Mouse (Mus musculus) intestine, embryonic 16.5 days (tissue): ENCODE measurements around the gene Elavl1. TPM values are rescaled to one million over a fixed set of nuclear protein-coding genes. Genes with fewer than 3 reads are reported as not detected.

Experiments used
- ATAC-seq: fragments of 200-750 bp; cut with Nextera tagmentation; 2 replicates; pipeline ENCODE4 v1.8.0; 2017; ENCODE audit warnings: moderate TSS enrichment, moderate library complexity
- H3K27ac ChIP-seq: fragments of 300-500 bp; sonication (generic); 2 replicates; pipeline ENCODE4 v1.5.1; 2014; ENCODE audit warnings: mild to moderate bottlenecking, low read length
- H3K27me3 ChIP-seq: fragments of 300-500 bp; sonication (generic); replicated peaks from 2 replicates; pipeline ENCODE4 v1.6.1; 2014; ENCODE audit warnings: low read length, control low read depth, mixed read lengths; ENCODE audit not compliant: control insufficient read depth, insufficient read depth
- H3K36me3 ChIP-seq: fragments of 300-500 bp; sonication (generic); 2 replicates; pipeline ENCODE4 v1.6.1; 2014; ENCODE audit warnings: low read length, control low read depth; ENCODE audit not compliant: control insufficient read depth, insufficient read depth
- H3K4me1 ChIP-seq: fragments of 300-500 bp; sonication (generic); 2 replicates; pipeline ENCODE4 v1.6.1; 2014; ENCODE audit warnings: low read length, control low read depth, mixed read lengths; ENCODE audit not compliant: control insufficient read depth, insufficient read depth
- H3K4me2 ChIP-seq: fragments of 300-500 bp; sonication (generic); 2 replicates; pipeline ENCODE4 v1.6.1; 2014; ENCODE audit warnings: low read depth, low read length, control low read depth
- H3K4me3 ChIP-seq: fragments of 300-500 bp; sonication (generic); 2 replicates; pipeline ENCODE4 v1.5.1; 2014; ENCODE audit warnings: mild to moderate bottlenecking, low read length
- H3K9ac ChIP-seq: fragments of 300-500 bp; sonication (generic); 2 replicates; pipeline ENCODE4 v1.6.1; 2014; ENCODE audit warnings: low read depth, low read length
- H3K9me3 ChIP-seq: fragments of 300-500 bp; sonication (generic); 2 replicates; pipeline ENCODE4 v1.6.1; 2016; ENCODE audit warnings: low read length, control low read depth; ENCODE audit not compliant: control insufficient read depth
- WGBS: fragments of 180-500 bp; shearing (Covaris S2); extraction: QIAGEN DNeasy Blood & Tissue Kit; methylation state at CpG from one replicate; pipeline ENCODE4 v1.1.7; 2014; 5-methylcytosine and 5-hydroxymethylcytosine counted together
- polyA plus RNA-seq: library from polyadenylated mRNA; unstranded; fragments of >200 nt; fragmentation: Nextera tagmentation; extraction: Ambion mirVana; gene quantifications from 2 replicates; pipeline ENCODE4 v1.2.1, GENCODE M21; 2015

Gene Elavl1
- polyA plus RNA-seq, 1 experiment from 2014 or later = 177 TPM

GRCm38 (mm10) chr8:4318124-4318523, 7.1 kb downstream of the Elavl1 start:
- H3K9me3 ChIP-seq = no peaks in the 10 kb centered on the region
- H3K27ac ChIP-seq = no peak overlapping the region
- H3K9ac ChIP-seq = no peak overlapping the region
- H3K36me3 ChIP-seq = no peaks in the 10 kb centered on the region; the same call in 1 of the 2 replicates
- no peak for ATAC-seq
- 88% methylated on average over 5 of the region's 5 CpGs for whole genome bisulfite sequencing
- peaks cover 31% of the 10 kb centered on the region for H3K4me1 ChIP-seq
- no peak overlapping the region for H3K4me3 ChIP-seq
- no peak overlapping the region for H3K4me2 ChIP-seq
- H3K27me3 ChIP-seq = no peaks in the 10 kb centered on the region

- ATAC-seq = no peak
- peaks cover 11% of the 10 kb centered on the region; the same call in 1 of the 2 replicates for H3K4me1 ChIP-seq
- H3K36me3 ChIP-seq = peaks cover 8% of the 10 kb centered on the region
- no peaks in the 10 kb centered on the region for H3K27me3 ChIP-seq
- no peaks in the 10 kb centered on the region for H3K9me3 ChIP-seq
- no peak overlapping the region for H3K9ac ChIP-seq
- WGBS = 85% methylated on average over 3 of the region's 3 CpGs
- H3K4me2 ChIP-seq = no peak overlapping the region
- H3K4me3 ChIP-seq = no peak overlapping the region
- no peak overlapping the region for H3K27ac ChIP-seq
Measured at GRCm38 (mm10) chr8:4314852-4315251, 10.4 kb downstream of the Elavl1 start.

- no peak overlapping the region for H3K4me2 ChIP-seq
- no peaks in the 10 kb centered on the region for H3K27me3 ChIP-seq
- no peak for ATAC-seq
- H3K27ac ChIP-seq = no peak overlapping the region
- peaks cover 11% of the 10 kb centered on the region for H3K36me3 ChIP-seq
- no peak overlapping the region for H3K9ac ChIP-seq
- H3K4me3 ChIP-seq = no peak overlapping the region
- H3K4me1 ChIP-seq = no peaks in the 10 kb centered on the region
- no peaks in the 10 kb centered on the region for H3K9me3 ChIP-seq
- 70% methylated on average over 3 of the region's 3 CpGs for WGBS
Measured at GRCm38 (mm10) chr8:4313254-4314124, 11.7 kb downstream of the Elavl1 start.

GRCm38 (mm10) chr8:4312104-4312503, 13.1 kb downstream of the Elavl1 start:
- Histone ChIP-seq H3K27me3 (no peaks in the 10 kb centered on the region), H3K9ac (no peak overlapping the region), H3K4me3 (no peak overlapping the region), H3K27ac (no peak overlapping the region), H3K36me3 (peaks cover 13% of the 10 kb centered on the region), H3K4me2 (no peak overlapping the region), H3K9me3 (no peaks in the 10 kb centered on the region), H3K4me1 (no peaks in the 10 kb centered on the region)
- no peak for ATAC-seq

GRCm38 (mm10) chr8:4305838-4306237, 19.4 kb downstream of the Elavl1 start:
- Histone ChIP-seq H3K4me1 (no peaks in the 10 kb centered on the region), H3K36me3 (peaks cover 33% of the 10 kb centered on the region), H3K4me3 (no peak overlapping the region), H3K9me3 (no peaks in the 10 kb centered on the region), H3K9ac (no peak overlapping the region), H3K27ac (no peak overlapping the region), H3K27me3 (no peaks in the 10 kb centered on the region), H3K4me2 (no peak overlapping the region)
- no peak for ATAC-seq
- 94% methylated on average over 2 of the region's 2 CpGs for WGBS

GRCm38 (mm10) chr8:4304124-4304547, 21.1 kb downstream of the Elavl1 start:
- Histone ChIP-seq H3K36me3 (peaks cover 42% of the 10 kb centered on the region), H3K9ac (no peak overlapping the region)
- 72% methylated on average over 3 of the region's 3 CpGs for WGBS

GRCm38 (mm10) chr8:4297822-4298221, 27.4 kb downstream of the Elavl1 start:
- no peaks in the 10 kb centered on the region for H3K4me1 ChIP-seq
- no peak overlapping the region for H3K27ac ChIP-seq
- no peaks in the 10 kb centered on the region for H3K27me3 ChIP-seq
- H3K36me3 ChIP-seq = peaks cover 47% of the 10 kb centered on the region
- ATAC-seq = no peak
- no peak overlapping the region for H3K4me2 ChIP-seq
- H3K4me3 ChIP-seq = no peak overlapping the region
- H3K9ac ChIP-seq = no peak overlapping the region
- WGBS = 94% methylated on average over 4 of the region's 4 CpGs
- H3K9me3 ChIP-seq = no peaks in the 10 kb centered on the region

More at GRCm38 (mm10) chr8:4304124-4304547, 21.1 kb downstream of the Elavl1 start:
- Histone ChIP-seq H3K4me1 (no peaks in the 10 kb centered on the region), H3K27me3 (no peaks in the 10 kb centered on the region), H3K4me3 (no peak overlapping the region), H3K9me3 (no peaks in the 10 kb centered on the region), H3K4me2 (no peak overlapping the region), H3K27ac (no peak overlapping the region)
- ATAC-seq = no peak

- Histone ChIP-seq H3K9ac (no peak overlapping the region), H3K27me3 (no peaks in the 10 kb centered on the region), H3K4me1 (no peaks in the 10 kb centered on the region), H3K36me3 (peaks cover 24% of the 10 kb centered on the region), H3K9me3 (no peaks in the 10 kb centered on the region), H3K4me3 (no peak overlapping the region), H3K27ac (no peak overlapping the region), H3K4me2 (no peak overlapping the region)
- no peak for ATAC-seq
- WGBS = 89% methylated on average over 5 of the region's 5 CpGs
Measured at GRCm38 (mm10) chr8:4292738-4293137, 32.5 kb downstream of the Elavl1 start.

- peak; percentile 68; the same call in 1 of the 2 replicates for ATAC-seq
Measured at GRCm38 (mm10) chr8:4276111-4276465, 49.1 kb downstream of the Elavl1 start.

More at GRCm38 (mm10) chr8:4276111-4276465, 49.1 kb downstream of the Elavl1 start:
- H3K4me3 ChIP-seq = peak overlapping the region; percentile 86
- H3K4me1 ChIP-seq = peaks cover 8% of the 10 kb centered on the region
- peaks cover 2% of the 10 kb centered on the region for H3K36me3 ChIP-seq
- no peaks in the 10 kb centered on the region for H3K9me3 ChIP-seq
- H3K9ac ChIP-seq = peak overlapping the region; percentile 83
- WGBS = 28% methylated on average over 9 of the region's 9 CpGs
- H3K27me3 ChIP-seq = no peaks in the 10 kb centered on the region
- peak overlapping the region; percentile 77 for H3K4me2 ChIP-seq
- H3K27ac ChIP-seq = peak overlapping the region; percentile 61; the same call in 1 of the 2 replicates
